Mouse (Mus musculus): ENCODE data around the gene Ppp4r4. TPM values are rescaled to one million over a fixed set of nuclear protein-coding genes. Genes with fewer than 3 reads are reported as not detected.
"Not testable (repeated sequence)": the region's sequence is repeated elsewhere in the genome, so short reads cannot be mapped to it uniquely, and the experiment has no call there.

The Ppp4r4 gene
- polyA plus RNA-seq (2015; fragmentation: Nextera tagmentation; extraction: Ambion mirVana): 2.5 and 3.0 TPM in 2 replicates

DNA sequence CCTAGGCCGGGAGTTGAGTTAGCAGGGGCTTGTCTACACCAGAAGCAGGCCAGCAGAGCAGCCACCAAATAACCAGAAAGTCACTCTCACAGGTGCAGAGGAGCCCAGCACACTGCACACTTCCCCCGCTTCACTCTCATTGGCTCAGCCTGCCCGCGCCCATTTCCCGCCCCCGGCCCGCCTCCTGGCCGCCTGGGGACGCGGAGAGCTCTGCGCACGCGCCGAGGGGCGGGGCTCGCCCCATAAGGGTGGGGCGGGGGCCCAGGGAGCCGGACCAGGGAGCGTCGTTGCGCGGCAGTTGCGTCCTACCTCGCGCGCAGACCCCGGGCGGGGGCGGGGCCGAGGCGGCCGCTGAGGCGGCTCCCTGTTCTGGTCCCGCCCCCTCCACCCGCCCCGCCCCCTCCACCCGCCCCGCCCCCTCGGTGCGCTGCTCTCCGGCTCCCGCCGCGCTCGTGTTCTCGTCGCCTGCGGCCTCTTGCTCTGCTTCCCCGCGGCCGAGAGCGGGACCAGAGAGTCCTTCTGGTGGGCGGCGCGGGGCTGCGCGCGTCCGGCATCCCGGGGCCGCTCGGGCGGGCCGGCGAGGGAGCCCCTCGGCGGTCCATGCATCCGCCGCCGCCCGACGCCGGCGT lies at the start of gene Ppp4r4:
Gene Ppp4r4 (plus strand): TSS at position 264 of the 629 bp plus-strand sequence.
- WGBS: under 1% methylated on average over 43 of the region's 74 CpGs
- Histone ChIP-seq H3K27ac (peak within 1 kb of the TSS; percentile 74; the same call in 1 of the 2 replicates), H3K4me2 (peak within 1 kb of the TSS; percentile 94), H3K9ac (peak within 1 kb of the TSS; percentile 87), H3K27me3 (peaks cover 5% of the 10 kb centered on the region; the same call in 1 of the 2 replicates), H3K9me3 (no peaks in the 10 kb centered on the region), H3K4me1 (replicated peaks) (peaks cover 11% of the 10 kb centered on the region), H3K4me3 (peak within 1 kb of the TSS; percentile 71), H3K36me3 (no peaks in the 10 kb centered on the region)
- ATAC-seq (ENCODE audit: low FRiP score): peak; percentile 96

- Histone ChIP-seq H3K4me3 (no peak overlapping the region), H3K36me3 (no peaks in the 10 kb centered on the region), H3K4me1 (replicated peaks) (no peaks in the 10 kb centered on the region), H3K9me3 (no peaks in the 10 kb centered on the region), H3K9ac (no peak overlapping the region), H3K27me3 (no peaks in the 10 kb centered on the region; the same call in 1 of the 2 replicates), H3K4me2 (no peak overlapping the region), H3K27ac (no peak overlapping the region)
- 88% methylated on average over 2 of the region's 2 CpGs for WGBS
- no peak for ATAC-seq (ENCODE audit: low FRiP score)
Measured at GRCm38 (mm10) chr12:103482781-103483180, 49.3 kb upstream of the Ppp4r4 start.

DNA sequence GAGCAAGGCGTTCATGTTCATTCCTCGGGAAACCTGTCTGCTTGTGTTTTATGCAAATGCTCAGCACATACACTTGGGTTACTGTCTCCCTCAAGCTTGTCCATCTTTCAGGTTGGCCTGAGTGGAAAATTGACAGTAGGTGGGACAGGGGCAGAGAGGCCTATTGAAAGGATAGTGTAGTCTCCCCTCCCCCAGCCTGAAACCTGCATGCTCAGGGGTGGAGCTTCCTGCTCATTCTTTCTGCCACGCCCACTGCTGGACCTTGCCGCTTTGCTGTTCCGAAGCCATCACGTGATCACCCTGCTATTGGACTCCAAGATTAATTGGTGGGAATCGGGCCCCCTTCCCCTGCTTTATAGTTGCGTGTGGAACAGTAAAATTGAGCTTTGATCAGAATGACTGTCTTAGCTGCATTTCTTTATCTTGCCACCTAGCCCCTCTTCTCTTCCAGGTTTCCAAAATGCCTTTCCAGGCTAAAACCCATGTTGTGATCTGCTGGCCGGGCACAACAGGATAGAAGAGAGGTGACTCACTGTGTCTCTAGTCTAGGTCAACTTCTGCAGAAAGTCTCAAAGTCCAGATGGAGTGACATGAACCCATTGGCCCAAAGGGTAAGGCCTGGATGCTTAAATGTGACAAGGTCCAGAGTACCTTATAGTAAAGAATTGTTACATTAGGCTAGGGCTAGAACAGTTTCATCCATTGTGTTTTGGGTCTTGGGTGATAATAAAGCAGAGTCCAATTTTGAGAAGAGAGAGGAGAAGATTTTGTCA lies 47.7 kb upstream of the Ppp4r4 start:
- not testable (repeated sequence) for H3K27me3 ChIP-seq; H3K36me3 ChIP-seq; H3K4me2 ChIP-seq; ATAC-seq (ENCODE audit: low FRiP score); H3K9me3 ChIP-seq; H3K4me1 ChIP-seq (replicated peaks); H3K27ac ChIP-seq; H3K4me3 ChIP-seq; H3K9ac ChIP-seq
- WGBS: 71% methylated on average over 9 of the region's 9 CpGs

GRCm38 (mm10) chr12:103486726-103487125 lies 45.4 kb upstream of the Ppp4r4 start:
- no peak for ATAC-seq (ENCODE audit: low FRiP score)
- Histone ChIP-seq H3K27ac (no peak overlapping the region), H3K9ac (no peak overlapping the region), H3K27me3 (no peaks in the 10 kb centered on the region; the same call in 1 of the 2 replicates), H3K4me1 (replicated peaks) (no peaks in the 10 kb centered on the region), H3K36me3 (no peaks in the 10 kb centered on the region), H3K4me3 (no peak overlapping the region), H3K4me2 (no peak overlapping the region), H3K9me3 (no peaks in the 10 kb centered on the region)
- WGBS: 96% methylated on average over 1 of the region's 1 CpGs

DNA sequence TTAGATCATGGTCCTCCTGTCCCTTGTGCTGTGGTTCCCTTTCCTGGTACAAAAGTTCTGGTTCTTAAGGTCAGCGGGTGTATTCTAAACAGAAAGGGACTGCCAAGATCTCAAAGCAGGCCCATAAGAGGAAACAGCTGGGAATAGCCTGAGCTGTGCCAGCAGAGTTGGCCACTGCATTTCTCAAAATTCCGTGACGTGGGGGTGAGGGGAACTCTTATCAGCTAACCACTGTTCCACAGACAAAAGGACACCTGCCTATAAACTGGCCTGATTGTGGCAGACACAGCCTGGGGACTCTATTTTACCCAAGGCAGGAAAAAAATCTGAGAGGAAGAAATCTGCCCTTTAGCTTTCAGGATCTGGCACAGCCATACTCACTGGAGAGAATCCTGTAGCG lies 44.8 kb upstream of the Ppp4r4 start:
- H3K4me3 ChIP-seq: no peak overlapping the region
- 79% methylated on average over 4 of the region's 4 CpGs for whole genome bisulfite sequencing
- no peaks in the 10 kb centered on the region for H3K9me3 ChIP-seq
- ATAC-seq (ENCODE audit: low FRiP score): no peak
- H3K4me1 ChIP-seq (replicated peaks): no peaks in the 10 kb centered on the region
- H3K4me2 ChIP-seq: no peak overlapping the region
- no peak overlapping the region for H3K9ac ChIP-seq
- no peaks in the 10 kb centered on the region; the same call in 1 of the 2 replicates for H3K27me3 ChIP-seq
- H3K36me3 ChIP-seq: no peaks in the 10 kb centered on the region
- no peak overlapping the region for H3K27ac ChIP-seq

GRCm38 (mm10) chr12:103487750-103488149 lies 44.3 kb upstream of the Ppp4r4 start:
- Histone ChIP-seq H3K36me3 (no peaks in the 10 kb centered on the region), H3K4me1 (replicated peaks) (no peaks in the 10 kb centered on the region), H3K9me3 (no peaks in the 10 kb centered on the region), H3K4me2 (no peak overlapping the region), H3K9ac (no peak overlapping the region), H3K4me3 (no peak overlapping the region), H3K27me3 (no peaks in the 10 kb centered on the region; the same call in 1 of the 2 replicates), H3K27ac (no peak overlapping the region)
- no peak for ATAC-seq (ENCODE audit: low FRiP score)
- WGBS: 83% methylated on average over 2 of the region's 2 CpGs

GRCm38 (mm10) chr12:103491091-103491730 lies 40.9 kb upstream of the Ppp4r4 start:
- Histone ChIP-seq H3K27me3 (no peaks in the 10 kb centered on the region), H3K4me1 (replicated peaks) (no peaks in the 10 kb centered on the region), H3K36me3 (no peaks in the 10 kb centered on the region), H3K27ac (no peak overlapping the region), H3K4me2 (no peak overlapping the region), H3K9me3 (no peaks in the 10 kb centered on the region), H3K4me3 (no peak overlapping the region), H3K9ac (no peak overlapping the region)
- ATAC-seq (ENCODE audit: low FRiP score): no peak
- WGBS: 77% methylated on average over 3 of the region's 3 CpGs

DNA sequence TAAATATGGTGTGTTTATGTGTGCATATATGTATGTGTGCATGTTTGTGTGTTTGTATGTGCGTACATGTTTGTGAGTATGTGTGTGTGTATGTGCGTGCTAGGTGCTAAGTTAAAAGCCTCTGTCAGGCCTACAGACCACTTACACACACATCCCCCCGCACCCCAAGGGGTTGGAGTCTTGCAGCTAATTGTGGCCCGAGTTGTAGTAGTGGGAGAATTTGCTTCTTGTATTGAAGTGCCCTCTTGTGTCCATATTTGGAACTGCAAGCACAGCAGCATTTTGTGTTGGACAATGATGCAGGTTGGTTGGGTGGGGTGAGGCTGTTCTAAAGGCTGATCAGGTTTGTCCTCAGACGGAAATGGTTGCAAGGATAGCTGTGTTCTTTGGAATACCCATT lies 39.3 kb upstream of the Ppp4r4 start:
- no peak overlapping the region for H3K4me2 ChIP-seq
- ATAC-seq (ENCODE audit: low FRiP score): no peak
- no peak overlapping the region for H3K27ac ChIP-seq
- H3K4me3 ChIP-seq: no peak overlapping the region
- no peaks in the 10 kb centered on the region for H3K4me1 ChIP-seq (replicated peaks)
- H3K36me3 ChIP-seq: no peaks in the 10 kb centered on the region
- WGBS: 41% methylated on average over 5 of the region's 5 CpGs
- H3K9me3 ChIP-seq: no peaks in the 10 kb centered on the region
- H3K27me3 ChIP-seq: no peaks in the 10 kb centered on the region
- no peak overlapping the region for H3K9ac ChIP-seq

DNA sequence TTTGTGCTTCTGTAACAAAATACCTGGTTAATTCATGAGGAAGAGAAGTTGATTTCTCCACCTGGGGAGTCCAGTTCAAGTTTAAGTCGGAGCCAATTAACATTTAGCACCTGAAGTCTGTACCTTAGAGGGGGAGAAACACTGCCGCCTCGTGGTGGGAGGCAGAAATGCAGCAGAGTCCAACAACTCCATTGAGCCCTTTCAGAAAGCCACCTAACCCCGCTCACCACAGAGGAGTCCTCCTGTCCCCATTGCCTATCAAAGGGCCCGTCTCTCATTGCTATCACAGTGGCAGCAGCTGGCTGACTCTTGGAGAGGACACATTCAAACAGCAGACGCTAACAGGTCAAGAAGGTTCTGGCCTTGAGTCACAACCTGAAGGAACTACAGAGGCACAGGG lies 37.6 kb upstream of the Ppp4r4 start:
- Histone ChIP-seq H3K36me3 (no peaks in the 10 kb centered on the region), H3K9me3 (no peaks in the 10 kb centered on the region), H3K9ac (no peak overlapping the region), H3K4me1 (replicated peaks) (no peaks in the 10 kb centered on the region), H3K27me3 (no peaks in the 10 kb centered on the region; the same call in 1 of the 2 replicates), H3K4me3 (no peak overlapping the region), H3K4me2 (no peak overlapping the region), H3K27ac (no peak overlapping the region)
- no peak for ATAC-seq (ENCODE audit: low FRiP score)
- WGBS: 26% methylated on average over 6 of the region's 6 CpGs

- H3K9me3 ChIP-seq: no peaks in the 10 kb centered on the region
- H3K4me3 ChIP-seq: no peak overlapping the region
- H3K4me2 ChIP-seq: no peak overlapping the region
- no peaks in the 10 kb centered on the region for H3K36me3 ChIP-seq
- no peak for ATAC-seq (ENCODE audit: low FRiP score)
- no peaks in the 10 kb centered on the region for H3K4me1 ChIP-seq (replicated peaks)
- H3K27ac ChIP-seq: no peak overlapping the region
- no peaks in the 10 kb centered on the region; the same call in 1 of the 2 replicates for H3K27me3 ChIP-seq
- WGBS: 72% methylated on average over 5 of the region's 5 CpGs
- H3K9ac ChIP-seq: no peak overlapping the region
Measured at GRCm38 (mm10) chr12:103498768-103499167, 33.3 kb upstream of the Ppp4r4 start.

- no peak for ATAC-seq (ENCODE audit: low FRiP score)
- H3K27ac ChIP-seq: no peak overlapping the region
- H3K9me3 ChIP-seq: no peaks in the 10 kb centered on the region
- no peaks in the 10 kb centered on the region for H3K4me1 ChIP-seq (replicated peaks)
- 75% methylated on average over 2 of the region's 2 CpGs for WGBS
- H3K4me3 ChIP-seq: no peak overlapping the region
- H3K27me3 ChIP-seq: no peaks in the 10 kb centered on the region; the same call in 1 of the 2 replicates
- H3K4me2 ChIP-seq: no peak overlapping the region
- H3K9ac ChIP-seq: no peak overlapping the region
- no peaks in the 10 kb centered on the region for H3K36me3 ChIP-seq
Measured at GRCm38 (mm10) chr12:103499261-103499660, 32.8 kb upstream of the Ppp4r4 start.

DNA sequence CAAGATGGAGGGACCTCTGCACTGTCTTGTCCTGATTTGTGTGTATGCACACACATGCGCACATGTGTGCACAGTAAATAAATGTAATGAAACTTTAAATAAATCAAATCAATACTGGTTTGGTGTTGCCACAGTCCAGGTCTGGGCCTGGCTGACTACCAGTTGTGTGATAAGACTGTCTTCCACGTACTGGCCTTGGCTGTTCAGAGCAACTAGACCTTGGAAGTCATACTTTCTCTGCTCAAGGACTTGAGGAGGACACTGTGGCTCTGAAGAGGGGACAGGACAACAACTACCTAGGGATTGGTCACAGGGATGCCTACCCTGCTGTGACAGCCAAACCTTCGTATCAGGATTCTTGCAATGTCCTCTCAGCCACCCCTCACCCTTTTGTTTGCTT lies 28.8 kb upstream of the Ppp4r4 start:
- 77% methylated on average over 3 of the region's 3 CpGs for WGBS
- Histone ChIP-seq H3K36me3 (no peaks in the 10 kb centered on the region), H3K4me3 (no peak overlapping the region), H3K9ac (no peak overlapping the region), H3K27me3 (no peaks in the 10 kb centered on the region; the same call in 1 of the 2 replicates), H3K9me3 (no peaks in the 10 kb centered on the region), H3K4me2 (no peak overlapping the region), H3K27ac (no peak overlapping the region), H3K4me1 (replicated peaks) (no peaks in the 10 kb centered on the region)
- no peak for ATAC-seq (ENCODE audit: low FRiP score)
